18 mouse cellular contexts compared by ENCODE assay signal in genomic region chr1:130798551-130798950, GRCm38 (mm10). TPM values are rescaled to one million over a fixed set of nuclear protein-coding genes. Genes with fewer than 3 reads are reported as not detected.
"Had no signal": no experiment of that assay in that cellular context is flagged by ENCODE, and none has a peak within 500 bp of the region (broad histone marks: within the 10 kb centered on the region; RNA-seq: fewer than 3 reads in every experiment).

No protein-coding gene starts in this region.

- H3K4me2 ChIP-seq: lung, embryonic 14.5 days; midbrain, embryonic 13.5 days had no signal

- H3K9me3 ChIP-seq: limb, embryonic 10.5 days; megakaryocyte, embryonic 14.5 days; midbrain, embryonic 13.5 days had no signal

- H3K27ac ChIP-seq: left cerebral cortex, adult 2 months; limb, embryonic 10.5 days; liver, embryonic 14.5 days; macrophage; midbrain, embryonic 13.5 days had no signal

- DNase-seq: kidney, postnatal 10 days; lung, embryonic 14.5 days; lung, postnatal 14 days; right cerebral cortex, postnatal 14 days; thymus, postnatal 14 days had no signal

- H3K36me3 ChIP-seq: limb, embryonic 10.5 days; midbrain, embryonic 13.5 days had no signal

- ATAC-seq: hindbrain, embryonic 16.5 days; inflammation-experienced regulatory T-cells, adult 6 months; midbrain, embryonic 13.5 days had no signal

- H3K4me1 ChIP-seq: limb, embryonic 10.5 days; midbrain, embryonic 13.5 days had no signal

- H3K27me3 ChIP-seq: midbrain, embryonic 13.5 days had no signal

- H3K9ac ChIP-seq: liver, embryonic 14.5 days; lung, embryonic 14.5 days; midbrain, embryonic 13.5 days had no signal

- H3K4me3 ChIP-seq: left cerebral cortex, adult 2 months; limb, embryonic 10.5 days; megakaryocyte, embryonic 14.5 days; midbrain, embryonic 13.5 days had no signal

RNA-seq across cellular contexts. Expression of gene Fcamr, which starts 2.2 kb away (rescaled TPM):
- total RNA-seq: layer of hippocampus, postnatal 25 days; left cerebral cortex, adult 2 months; left cerebral cortex, postnatal 14 days; midbrain, postnatal 0 days had no signal
- polyA plus RNA-seq: hindbrain, embryonic 16.5 days; kidney, embryonic 14.5 days; limb, embryonic 10.5 days; liver, embryonic 14.5 days; lung, embryonic 14.5 days; macrophage; midbrain, embryonic 13.5 days; midbrain, postnatal 0 days; neural tube, embryonic 14.5 days had no signal

RNA-seq across cellular contexts. Expression of gene Pigr, which starts 27.9 kb away (rescaled TPM):
- total RNA-seq: layer of hippocampus, postnatal 25 days; midbrain, postnatal 0 days had no signal
- polyA plus RNA-seq: hindbrain, embryonic 16.5 days; kidney, embryonic 14.5 days; limb, embryonic 10.5 days; lung, embryonic 14.5 days; macrophage; midbrain, embryonic 13.5 days; midbrain, postnatal 0 days; neural tube, embryonic 14.5 days had no signal
